Mouse (Mus musculus) intestine, embryonic 14.5 days (tissue): Measurements from ENCODE around the gene Ralgds. TPM values are rescaled to one million over a fixed set of nuclear protein-coding genes. Genes with fewer than 3 reads are reported as not detected.

ENCODE experiments used
- ATAC-seq: fragments of 200-750 bp; cut with Nextera tagmentation; replicated peaks from 2 replicates; pipeline ENCODE4 v1.8.0; 2017; ENCODE audit warnings: low read depth, moderate number of reproducible peaks, moderate TSS enrichment, moderate library complexity; ENCODE audit not compliant: low FRiP score, low TSS enrichment
- DNase-seq: peaks from one replicate; pipeline ENCODE4 v3.0.0-alpha.2; 2018; ENCODE audit warnings: low spot score
- H3K27ac ChIP-seq: fragments of 300-500 bp; sonication (generic); 2 replicates; pipeline ENCODE4 v1.5.1; 2014; ENCODE audit warnings: low read depth, mild to moderate bottlenecking, control low read depth
- H3K27me3 ChIP-seq: fragments of 300-500 bp; sonication (generic); replicated peaks from 2 replicates; pipeline ENCODE4 v1.6.1; 2014; ENCODE audit warnings: low read length, control low read depth; ENCODE audit not compliant: control insufficient read depth, insufficient read depth
- H3K36me3 ChIP-seq: fragments of 300-500 bp; sonication (generic); 2 replicates; pipeline ENCODE4 v1.6.1; 2014; ENCODE audit warnings: low read length, control low read depth; ENCODE audit not compliant: control insufficient read depth, insufficient read depth
- H3K4me1 ChIP-seq: fragments of 300-500 bp; sonication (generic); replicated peaks from 2 replicates; pipeline ENCODE4 v1.6.1; 2014; ENCODE audit warnings: low read length, control low read depth, mixed read lengths; ENCODE audit not compliant: control insufficient read depth, insufficient read depth
- H3K4me2 ChIP-seq: fragments of 300-500 bp; sonication (generic); 2 replicates; pipeline ENCODE4 v1.6.1; 2014; ENCODE audit warnings: low read length
- H3K4me3 ChIP-seq: fragments of 300-500 bp; sonication (generic); 2 replicates; pipeline ENCODE4 v1.5.1; 2014; ENCODE audit warnings: low read depth, low read length, control low read depth, mixed read lengths
- H3K9ac ChIP-seq: fragments of 300-500 bp; sonication (generic); 2 replicates; pipeline ENCODE4 v1.6.1; 2014; ENCODE audit warnings: mild to moderate bottlenecking, low read length
- H3K9me3 ChIP-seq: fragments of 300-500 bp; sonication (generic); 2 replicates; pipeline ENCODE4 v1.6.1; 2016; ENCODE audit warnings: low read length, control low read depth; ENCODE audit not compliant: control insufficient read depth
- WGBS: fragments of 180-500 bp; shearing (Covaris S2); extraction: QIAGEN DNeasy Blood & Tissue Kit; methylation state at CpG from one replicate; pipeline ENCODE4 v1.1.7; 2014; 5-methylcytosine and 5-hydroxymethylcytosine counted together
- polyA plus RNA-seq: library from polyadenylated mRNA; unstranded; fragments of >200 nt; fragmentation: Nextera tagmentation; extraction: Ambion mirVana; gene quantifications from 2 replicates; pipeline ENCODE4 v1.2.1, GENCODE M21; 2014

Gene Ralgds
- polyA plus RNA-seq, 1 experiment from 2014 or later, result 40.6 TPM

GRCm38 (mm10) chr2:28532938-28533771, 20.2 kb downstream of the Ralgds start:
- WGBS, result 3% methylated on average over 45 of the region's 49 CpGs
- peak; percentile 91 for DNase-seq
- Histone ChIP-seq H3K4me1 (peaks cover 54% of the 10 kb centered on the region), H3K4me2 (peak overlapping the region; percentile 70), H3K4me3 (peak overlapping the region; percentile 62), H3K27ac (peak overlapping the region; percentile 81), H3K36me3 (no peaks in the 10 kb centered on the region), H3K9me3 (no peaks in the 10 kb centered on the region), H3K9ac (peak overlapping the region; percentile 64), H3K27me3 (no peaks in the 10 kb centered on the region)
- ATAC-seq, result peak; percentile 93

GRCm38 (mm10) chr2:28533901-28534435, 21.0 kb downstream of the Ralgds start:
- Histone ChIP-seq H3K36me3 (no peaks in the 10 kb centered on the region), H3K9ac (peak overlapping the region; percentile 64), H3K9me3 (no peaks in the 10 kb centered on the region), H3K4me2 (peak overlapping the region; percentile 70), H3K27ac (peak overlapping the region; percentile 81), H3K27me3 (no peaks in the 10 kb centered on the region), H3K4me3 (peak overlapping the region; percentile 62), H3K4me1 (peaks cover 62% of the 10 kb centered on the region)
- WGBS, result 65% methylated on average over 7 of the region's 7 CpGs
- DNase-seq (peak; percentile 67), ATAC-seq (peak; percentile 3; the same call in 1 of the 2 replicates)

- peak overlapping the region; percentile 62 for H3K4me3 ChIP-seq
- peak overlapping the region; percentile 81 for H3K27ac ChIP-seq
- H3K9me3 ChIP-seq, result no peaks in the 10 kb centered on the region
- peak overlapping the region; percentile 64 for H3K9ac ChIP-seq
- H3K4me2 ChIP-seq, result peak overlapping the region; percentile 70
- H3K4me1 ChIP-seq, result peaks cover 68% of the 10 kb centered on the region
- DNase-seq (peak; percentile 63), ATAC-seq (no peak; the same call in 1 of the 2 replicates)
- H3K27me3 ChIP-seq, result no peaks in the 10 kb centered on the region
- 37% methylated on average over 11 of the region's 11 CpGs for WGBS
- no peaks in the 10 kb centered on the region for H3K36me3 ChIP-seq
Observed at GRCm38 (mm10) chr2:28534436-28535262, 21.7 kb downstream of the Ralgds start.

- no peaks in the 10 kb centered on the region for H3K9me3 ChIP-seq
- no peak for ATAC-seq
- 32% methylated on average over 4 of the region's 4 CpGs for WGBS
Observed at GRCm38 (mm10) chr2:28535263-28535540, 22.3 kb downstream of the Ralgds start.

GRCm38 (mm10) chr2:28535650-28536049, 22.7 kb downstream of the Ralgds start:
- no peaks in the 10 kb centered on the region for H3K36me3 ChIP-seq
- H3K27ac ChIP-seq, result peak overlapping the region; percentile 81
- ATAC-seq (no peak), DNase-seq (no peak)
- WGBS, result 51% methylated on average over 7 of the region's 7 CpGs
- H3K4me3 ChIP-seq, result no peak overlapping the region
- H3K4me2 ChIP-seq, result peak overlapping the region; percentile 70; the same call in 1 of the 2 replicates
- peaks cover 72% of the 10 kb centered on the region for H3K4me1 ChIP-seq
- no peaks in the 10 kb centered on the region for H3K27me3 ChIP-seq
- no peak overlapping the region for H3K9ac ChIP-seq
- H3K9me3 ChIP-seq, result no peaks in the 10 kb centered on the region

More at GRCm38 (mm10) chr2:28535263-28535540, 22.3 kb downstream of the Ralgds start:
- no peak overlapping the region for H3K4me3 ChIP-seq
- peak overlapping the region; percentile 81 for H3K27ac ChIP-seq
- H3K4me2 ChIP-seq, result peak overlapping the region; percentile 70
- H3K27me3 ChIP-seq, result no peaks in the 10 kb centered on the region
- no peaks in the 10 kb centered on the region for H3K36me3 ChIP-seq
- peaks cover 72% of the 10 kb centered on the region for H3K4me1 ChIP-seq
- no peak overlapping the region for H3K9ac ChIP-seq
- no peak for DNase-seq

GRCm38 (mm10) chr2:28536166-28536565, 23.2 kb downstream of the Ralgds start:
- H3K9me3 ChIP-seq, result no peaks in the 10 kb centered on the region
- H3K36me3 ChIP-seq, result no peaks in the 10 kb centered on the region
- H3K9ac ChIP-seq, result no peak overlapping the region
- WGBS, result 47% methylated on average over 4 of the region's 4 CpGs
- H3K4me3 ChIP-seq, result no peak overlapping the region
- DNase-seq (no peak), ATAC-seq (no peak)
- H3K27ac ChIP-seq, result peak overlapping the region; percentile 11; the same call in 1 of the 2 replicates
- no peaks in the 10 kb centered on the region for H3K27me3 ChIP-seq
- H3K4me1 ChIP-seq, result peaks cover 75% of the 10 kb centered on the region
- H3K4me2 ChIP-seq, result peak overlapping the region; percentile 70; the same call in 1 of the 2 replicates

- H3K27ac ChIP-seq, result peak overlapping the region; percentile 11; the same call in 1 of the 2 replicates
- H3K4me1 ChIP-seq, result peaks cover 75% of the 10 kb centered on the region
- no peak overlapping the region for H3K9ac ChIP-seq
- DNase-seq (no peak), ATAC-seq (no peak)
- peaks cover 4% of the 10 kb centered on the region for H3K36me3 ChIP-seq
- no peaks in the 10 kb centered on the region for H3K9me3 ChIP-seq
- H3K27me3 ChIP-seq, result no peaks in the 10 kb centered on the region
- H3K4me2 ChIP-seq, result no peak overlapping the region
- 77% methylated on average over 11 of the region's 11 CpGs for WGBS
- H3K4me3 ChIP-seq, result no peak overlapping the region
Observed at GRCm38 (mm10) chr2:28536766-28537633, 24.1 kb downstream of the Ralgds start.

GRCm38 (mm10) chr2:28537634-28537920, 24.7 kb downstream of the Ralgds start:
- Histone ChIP-seq H3K4me1 (peaks cover 70% of the 10 kb centered on the region), H3K4me2 (no peak overlapping the region), H3K9ac (no peak overlapping the region), H3K36me3 (peaks cover 10% of the 10 kb centered on the region), H3K9me3 (no peaks in the 10 kb centered on the region), H3K4me3 (no peak overlapping the region), H3K27ac (no peak overlapping the region), H3K27me3 (no peaks in the 10 kb centered on the region)
- DNase-seq (no peak), ATAC-seq (no peak)
- WGBS, result 33% methylated on average over 4 of the region's 4 CpGs
